ENCODE assay signal across 15 mouse cellular contexts in genomic region chr4:33702028-33702666, GRCm38 (mm10).
DNase-seq lines count a peak whose midpoint lies in the region; ATAC-seq lines count a peak whose summit lies in the region.
"Had no signal": no experiment of that assay in that cellular context is flagged by ENCODE, and none has a peak within 500 bp of the region (broad histone marks: within the 10 kb centered on the region; RNA-seq: fewer than 3 reads in every experiment).

No protein-coding gene starts in this region.

- H3K9me3 ChIP-seq in kidney, embryonic 15.5 days (replicated peaks), result no peaks in the 10 kb centered on the region

- H3K4me2 ChIP-seq in kidney, embryonic 15.5 days, result no peak overlapping the region
- H3K4me2 ChIP-seq: lung, embryonic 14.5 days had no signal

- no peaks in the 10 kb centered on the region for H3K36me3 ChIP-seq in kidney, embryonic 15.5 days

- DNase-seq in adrenal gland, postnatal 10 days, result peak; percentile 28
- no peak for DNase-seq in adrenal gland, adult 8-10 months
- DNase-seq in kidney, adult 9 months, result peak; percentile 12
- DNase-seq in cerebellum, adult 11 months, result peak; percentile 26
- DNase-seq in fat pad, adult 2 months (ENCODE audit: extremely low read depth, low read depth, low spot score), result peak; percentile 7
- no peak for DNase-seq in MN1 (ENCODE audit: low spot score)
- DNase-seq in layer of hippocampus, adult 9-10 months (ENCODE audit: low spot score), result no peak
- DNase-seq: heart, adult 11 months; lung, embryonic 14.5 days; right cerebral cortex, postnatal 25 days; thymus, adult 2 months had no signal

- no peaks in the 10 kb centered on the region for H3K27me3 ChIP-seq in kidney, embryonic 15.5 days
- H3K27me3 ChIP-seq: megakaryocyte, embryonic 14.5 days had no signal

- H3K27ac ChIP-seq in kidney, embryonic 15.5 days, result no peak overlapping the region
- H3K27ac ChIP-seq: layer of hippocampus, adult 2 months had no signal

- H3K4me3 ChIP-seq in kidney, embryonic 15.5 days (replicated peaks), result no peak overlapping the region
- H3K4me3 ChIP-seq: layer of hippocampus, adult 2 months; megakaryocyte, embryonic 14.5 days; myocyte had no signal

- 81% methylated on average over 7 of the region's 7 CpGs for whole genome bisulfite sequencing in kidney, embryonic 15.5 days

- ATAC-seq in kidney, embryonic 15.5 days (replicated peaks; ENCODE audit: low FRiP score), result no peak

- H3K4me1 ChIP-seq in kidney, embryonic 15.5 days, result no peaks in the 10 kb centered on the region
- H3K4me1 ChIP-seq: megakaryocyte, embryonic 14.5 days had no signal

- H3K9ac ChIP-seq in kidney, embryonic 15.5 days, result no peak overlapping the region
- H3K9ac ChIP-seq: lung, embryonic 14.5 days had no signal

Comparison
In these comparisons a context has a peak if more than half of its experiments do, and no peak if none do; other contexts are left out.
1. DNase-seq: peak in adrenal gland, postnatal 10 days (single experiment), kidney, adult 9 months (single experiment), cerebellum, adult 11 months (single experiment) and fat pad, adult 2 months (single experiment); none in adrenal gland, adult 8-10 months (single experiment), MN1 (single experiment) and layer of hippocampus, adult 9-10 months (single experiment).